Mouse (Mus musculus) neural tube, postnatal 0 days (tissue): ENCODE data around the gene Hist1h2ai. TPM values are rescaled to one million over a fixed set of nuclear protein-coding genes. Genes with fewer than 3 reads are reported as not detected.

ENCODE experiments used
- microRNA-seq: library from miRNA; unstranded; fragments of <30 nt; microRNA quantifications from one replicate; pipeline ENCODE4, GENCODE M21; 2016
- polyA plus RNA-seq: library from polyadenylated mRNA; unstranded; fragments of >200 nt; fragmentation: Nextera tagmentation; extraction: Ambion mirVana; gene quantifications from 2 replicates; pipeline ENCODE4 v1.2.1, GENCODE M21; 2015

Hist1h2ai gene
- polyA plus RNA-seq = 2.3 and 6.6 TPM in 2 replicates

DNA sequence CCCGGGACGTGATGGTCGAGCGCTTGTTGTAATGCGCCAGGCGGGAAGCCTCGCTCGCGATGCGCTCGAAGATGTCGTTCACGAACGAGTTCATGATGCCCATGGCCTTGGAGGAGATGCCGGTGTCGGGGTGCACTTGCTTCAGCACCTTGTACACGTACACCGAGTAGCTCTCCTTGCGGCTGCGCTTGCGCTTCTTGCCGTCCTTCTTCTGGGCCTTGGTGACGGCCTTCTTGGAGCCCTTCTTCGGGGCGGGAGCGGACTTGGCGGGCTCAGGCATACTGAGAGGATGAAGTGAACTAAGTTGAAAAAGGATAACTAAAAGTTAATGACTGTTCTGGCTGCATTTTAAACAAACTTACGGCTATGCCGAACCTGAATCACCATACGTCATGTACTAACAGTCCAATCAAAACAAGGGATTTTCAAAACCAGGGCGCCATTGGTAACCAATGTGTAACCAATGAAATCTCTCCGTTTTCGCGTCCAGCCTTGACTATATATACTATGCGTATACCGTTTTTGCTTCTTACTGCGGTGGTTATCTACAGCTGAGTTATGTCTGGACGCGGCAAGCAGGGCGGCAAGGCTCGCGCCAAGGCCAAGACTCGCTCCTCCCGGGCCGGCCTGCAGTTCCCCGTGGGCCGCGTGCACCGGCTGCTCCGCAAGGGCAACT, at the start of gene Hist1h2ai, which contains the start of gene Hist1h2bl:
Gene Hist1h2ai, plus strand, starts transcription at position 559 of the 676 bp plus-strand sequence.
Gene Hist1h2bl, minus strand, starts transcription at position 280 of the 676 bp plus-strand sequence.

DNA sequence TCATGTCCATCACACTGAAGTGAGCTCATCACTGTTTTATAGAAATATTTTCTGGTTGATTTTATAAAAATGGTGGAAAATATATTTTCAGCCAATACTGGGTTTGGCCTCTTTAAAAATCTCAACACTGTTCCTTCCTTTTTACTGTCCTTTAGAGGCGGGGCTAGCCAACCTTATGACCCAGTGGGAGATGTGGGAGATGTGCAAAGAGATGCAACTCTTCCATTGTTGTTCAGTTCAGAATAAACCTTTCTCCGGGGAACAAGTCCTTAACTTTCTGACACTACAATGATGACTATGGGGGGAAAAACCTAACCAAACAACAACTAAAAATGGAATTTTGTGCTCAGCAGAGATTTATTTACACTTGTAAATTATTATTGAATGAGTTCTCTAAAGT, 38.9 kb upstream of the Hist1h2ai start, which contains the start of gene Olfr1360:
Gene Olfr1360, minus strand, starts transcription at position 101 of the 400 bp plus-strand sequence.

DNA sequence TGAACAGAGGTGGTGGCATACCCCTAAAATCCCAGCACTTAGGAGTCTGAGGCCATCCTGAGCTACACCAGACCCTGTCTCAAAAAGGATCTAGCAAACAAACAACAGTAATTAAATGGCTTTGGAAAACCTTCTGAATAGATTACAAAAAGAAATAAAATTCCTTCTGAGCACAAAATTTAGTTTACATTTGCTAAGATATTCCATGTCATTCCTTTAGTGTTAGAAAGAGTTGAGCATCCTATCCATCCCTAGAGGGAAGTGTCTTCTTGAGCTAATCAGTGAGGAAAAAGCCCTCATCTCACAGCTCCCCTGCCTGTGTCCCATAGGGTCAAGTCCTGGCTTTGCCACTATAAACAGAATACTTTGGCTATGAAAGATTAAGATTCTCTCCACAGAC, 18.4 kb upstream of the Hist1h2ai start, which contains the start of gene Olfr1359:
Gene Olfr1359, plus strand, starts transcription at position 301 of the 400 bp plus-strand sequence.

DNA sequence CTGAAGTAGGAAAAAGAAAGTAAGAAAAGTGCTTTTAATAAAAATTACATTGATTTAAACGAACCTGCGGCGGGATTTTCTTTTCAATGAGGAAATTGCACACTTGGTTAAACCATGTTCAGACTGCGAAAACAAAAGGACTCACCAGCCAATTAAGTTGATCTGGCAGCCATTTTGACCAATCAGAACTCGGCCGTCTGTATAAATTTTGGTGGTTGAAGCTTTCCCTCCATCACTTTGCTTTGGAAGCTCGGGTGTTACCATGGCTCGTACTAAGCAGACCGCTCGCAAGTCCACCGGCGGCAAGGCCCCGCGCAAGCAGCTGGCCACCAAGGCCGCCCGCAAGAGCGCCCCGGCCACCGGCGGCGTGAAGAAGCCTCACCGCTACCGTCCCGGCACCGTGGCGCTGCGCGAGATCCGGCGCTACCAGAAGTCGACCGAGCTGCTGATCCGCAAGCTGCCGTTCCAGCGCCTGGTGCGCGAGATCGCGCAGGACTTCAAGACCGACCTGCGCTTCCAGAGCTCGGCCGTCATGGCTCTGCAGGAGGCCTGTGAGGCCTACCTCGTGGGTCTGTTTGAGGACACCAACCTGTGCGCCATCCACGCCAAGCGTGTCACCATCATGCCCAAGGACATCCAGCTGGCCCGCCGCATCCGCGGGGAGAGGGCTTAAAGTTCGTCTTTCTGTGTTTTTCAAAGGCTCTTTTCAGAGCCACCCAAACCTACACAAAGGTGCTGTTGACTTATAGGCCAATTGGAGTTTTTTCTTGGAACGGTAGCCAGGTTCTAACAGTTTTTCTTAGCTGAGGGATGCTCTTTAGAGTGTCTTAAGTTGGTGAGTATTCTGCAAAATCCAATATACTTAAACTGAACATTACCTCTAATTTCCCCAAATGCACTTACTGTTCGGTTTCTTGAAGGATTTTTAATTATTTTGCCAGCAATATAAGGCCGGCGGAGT, 1.5 kb downstream of the Hist1h2ai start, which contains the start of gene Hist1h3h:
Gene Hist1h3h, plus strand, starts transcription at position 263 of the 961 bp plus-strand sequence.

DNA sequence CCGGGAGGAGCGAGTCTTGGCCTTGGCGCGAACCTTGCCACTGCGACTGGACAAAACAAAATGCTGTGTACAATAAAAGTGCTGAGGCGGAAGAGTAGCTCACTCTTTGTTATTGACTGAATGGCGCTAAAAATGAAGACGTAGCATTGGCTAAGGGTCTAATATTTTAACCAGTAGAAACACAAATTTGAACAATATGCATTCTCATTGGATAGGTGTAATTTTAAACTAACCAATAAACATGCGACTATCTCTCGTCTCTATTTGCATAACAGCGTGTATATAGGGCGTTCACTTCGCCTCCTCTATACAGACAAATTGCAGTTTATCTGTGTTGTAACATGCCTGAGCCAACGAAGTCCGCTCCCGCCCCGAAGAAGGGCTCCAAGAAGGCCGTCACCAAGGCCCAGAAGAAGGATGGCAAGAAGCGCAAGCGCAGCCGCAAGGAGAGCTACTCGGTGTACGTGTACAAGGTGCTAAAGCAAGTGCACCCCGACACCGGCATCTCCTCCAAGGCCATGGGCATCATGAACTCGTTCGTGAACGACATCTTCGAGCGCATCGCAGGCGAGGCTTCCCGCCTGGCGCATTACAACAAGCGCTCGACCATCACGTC, 5.6 kb downstream of the Hist1h2ai start, which contains the start of gene Hist1h2bm:
Gene Hist1h2bm, plus strand, starts transcription at position 288 of the 616 bp plus-strand sequence.

DNA sequence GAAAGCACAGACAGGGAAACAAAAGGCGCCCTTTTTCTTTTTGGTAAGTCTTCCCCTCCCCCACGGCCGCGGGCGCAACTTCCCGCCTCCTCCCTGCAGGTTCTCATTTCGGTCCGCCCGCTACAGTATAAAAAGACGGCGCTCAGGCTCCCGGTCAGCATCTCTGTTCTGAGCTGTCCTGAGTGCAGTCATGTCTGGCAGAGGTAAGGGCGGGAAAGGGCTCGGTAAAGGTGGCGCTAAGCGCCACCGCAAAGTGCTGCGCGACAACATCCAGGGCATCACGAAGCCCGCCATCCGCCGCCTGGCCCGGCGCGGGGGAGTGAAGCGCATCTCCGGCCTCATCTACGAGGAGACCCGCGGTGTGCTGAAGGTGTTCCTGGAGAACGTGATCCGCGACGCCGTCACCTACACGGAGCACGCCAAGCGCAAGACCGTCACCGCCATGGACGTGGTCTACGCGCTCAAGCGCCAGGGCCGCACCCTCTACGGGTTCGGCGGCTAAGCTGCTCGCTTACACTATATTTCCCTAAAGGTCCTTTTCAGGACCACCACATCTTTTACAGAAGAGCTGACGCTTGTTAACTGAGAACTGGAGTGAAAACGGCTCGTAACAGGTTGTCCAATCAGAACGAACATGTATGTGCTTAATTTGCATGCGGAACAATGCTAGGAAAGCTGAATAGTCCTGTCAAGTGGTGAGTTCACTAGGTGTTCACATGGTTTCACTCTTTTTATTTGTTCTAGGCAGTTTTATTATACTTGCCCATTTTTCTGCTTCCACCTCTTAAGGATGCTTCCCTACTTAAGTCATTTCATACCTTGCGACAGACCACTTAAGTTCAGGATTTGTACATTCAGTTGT, 18.9 kb downstream of the Hist1h2ai start, which contains the start of gene Hist1h4j:
Gene Hist1h4j, plus strand, starts transcription at position 159 of the 862 bp plus-strand sequence.

DNA sequence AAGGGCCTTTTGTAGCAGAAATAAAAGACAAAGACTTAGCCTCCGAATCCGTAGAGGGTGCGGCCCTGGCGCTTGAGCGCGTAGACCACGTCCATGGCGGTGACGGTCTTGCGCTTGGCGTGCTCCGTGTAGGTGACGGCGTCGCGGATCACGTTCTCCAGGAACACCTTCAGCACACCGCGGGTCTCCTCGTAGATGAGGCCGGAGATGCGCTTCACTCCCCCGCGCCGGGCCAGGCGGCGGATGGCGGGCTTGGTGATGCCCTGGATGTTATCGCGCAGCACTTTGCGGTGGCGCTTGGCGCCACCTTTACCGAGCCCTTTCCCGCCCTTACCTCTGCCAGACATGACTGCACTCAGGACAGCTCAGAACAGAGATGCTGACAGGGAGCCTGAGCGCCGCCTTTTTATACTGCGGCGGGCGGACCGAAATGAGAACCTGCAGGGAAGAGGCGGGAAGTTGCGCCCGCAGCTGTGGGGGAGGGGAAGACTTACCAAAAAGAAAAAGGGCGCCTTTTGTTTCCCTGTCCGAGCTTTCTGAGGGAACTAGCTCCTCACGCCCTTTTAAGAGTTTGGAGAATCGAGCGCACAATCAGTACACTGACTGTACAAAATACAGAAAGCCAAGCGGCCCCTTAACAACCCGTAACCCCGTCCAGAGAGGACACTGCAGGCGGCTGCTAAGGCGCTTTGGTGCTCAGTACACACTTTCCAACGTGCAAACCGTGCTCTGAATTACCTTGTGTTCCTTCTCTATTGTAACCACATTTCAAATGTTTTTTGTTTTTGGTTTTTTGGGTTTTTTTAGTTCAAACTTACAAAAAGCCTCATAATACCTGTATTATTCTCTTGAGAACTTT, 34.2 kb downstream of the Hist1h2ai start, which contains the start of gene Hist1h4k:
Gene Hist1h4k, minus strand, starts transcription at position 347 of the 859 bp plus-strand sequence.

DNA sequence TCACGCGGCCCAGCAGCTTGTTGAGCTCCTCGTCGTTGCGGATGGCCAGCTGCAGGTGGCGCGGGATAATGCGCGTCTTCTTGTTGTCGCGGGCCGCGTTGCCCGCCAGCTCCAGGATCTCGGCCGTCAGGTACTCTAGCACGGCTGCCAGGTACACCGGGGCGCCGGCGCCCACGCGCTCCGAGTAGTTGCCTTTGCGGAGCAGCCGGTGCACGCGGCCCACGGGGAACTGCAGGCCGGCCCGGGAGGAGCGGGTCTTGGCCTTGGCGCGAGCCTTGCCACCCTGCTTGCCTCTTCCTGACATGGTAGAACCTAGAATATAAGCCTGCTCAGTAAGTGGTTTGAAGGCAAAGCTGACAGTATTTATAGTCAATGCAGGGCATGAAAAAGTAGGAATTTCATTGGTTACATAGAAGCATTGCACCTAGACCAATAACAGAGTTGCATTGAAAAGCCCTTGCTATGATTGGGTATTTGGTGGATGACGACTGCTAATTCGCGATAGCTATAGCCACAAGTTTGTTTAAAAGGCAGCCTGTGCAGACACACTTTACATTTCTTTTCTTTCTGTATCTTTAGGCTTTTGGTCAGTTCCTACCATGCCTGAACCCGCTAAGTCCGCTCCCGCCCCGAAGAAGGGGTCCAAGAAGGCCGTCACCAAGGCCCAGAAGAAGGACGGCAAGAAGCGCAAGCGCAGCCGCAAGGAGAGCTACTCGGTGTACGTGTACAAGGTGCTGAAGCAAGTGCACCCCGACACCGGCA, 37.5 kb downstream of the Hist1h2ai start, which contains the start of the genes Hist1h2ak and Hist1h2bn:
Gene Hist1h2ak, minus strand, starts transcription at position 304 of the 762 bp plus-strand sequence.
Gene Hist1h2bn, plus strand, starts transcription at position 600 of the 762 bp plus-strand sequence.

Small RNA genes within 50 kb of the gene (microRNA-seq; reads per million reads assigned to microRNA genes)
- gene Gm44357 = not detected
- not detected for gene Gm44367
- gene Gm44454 = not detected

Other genes with a start within 250 kb of the Hist1h2ai start
- gene Nkapl, start 247.9 kb upstream of the Hist1h2ai start, polyA plus RNA-seq = 3.3 and 4.2 TPM in 2 replicates
- gene Zkscan4, start 237.5 kb upstream of the Hist1h2ai start, polyA plus RNA-seq = 7.6 and 9.4 TPM in 2 replicates
- gene Gm10065, start 237.0 kb upstream of the Hist1h2ai start, polyA plus RNA-seq = not detected in 2 replicates
- gene AK157302, start 221.2 kb upstream of the Hist1h2ai start, polyA plus RNA-seq = 0.37 and 0.65 TPM in 2 replicates
- gene Gm11273, start 215.0 kb upstream of the Hist1h2ai start, polyA plus RNA-seq = 9.1 and 11.5 TPM in 2 replicates
- 3.5 and 4.0 TPM in 2 replicates for gene Zkscan8, start 185.3 kb upstream of the Hist1h2ai start, polyA plus RNA-seq
- 0.14 and 0.17 TPM in 2 replicates for gene Olfr1366, start 173.6 kb upstream of the Hist1h2ai start, polyA plus RNA-seq
- gene Olfr1535, start 156.5 kb upstream of the Hist1h2ai start, polyA plus RNA-seq = 0.09 and 0.11 TPM in 2 replicates
- gene Olfr1364, start 134.7 kb upstream of the Hist1h2ai start, polyA plus RNA-seq = not detected in 2 replicates
- gene Olfr1362, start 102.4 kb upstream of the Hist1h2ai start, polyA plus RNA-seq = not detected in 2 replicates
- gene Olfr11, start 73.9 kb upstream of the Hist1h2ai start, polyA plus RNA-seq = not detected in 2 replicates
- gene Olfr1361, start 53.0 kb upstream of the Hist1h2ai start, polyA plus RNA-seq = not detected in 2 replicates
- not detected in 2 replicates for gene Olfr1360, start 39.0 kb upstream of the Hist1h2ai start, polyA plus RNA-seq
- not detected in 2 replicates for gene Olfr1359, start 18.3 kb upstream of the Hist1h2ai start, polyA plus RNA-seq
- not detected in 2 replicates for gene Hist1h2bl, start 279 bp upstream of the Hist1h2ai start, polyA plus RNA-seq
- gene Hist1h3h, start 1.2 kb downstream of the Hist1h2ai start, polyA plus RNA-seq = 0.86 TPM in 1 of 2 replicates, not detected in the other
- 0.49 TPM in 1 of 2 replicates, not detected in the other for gene Hist1h2bm, start 5.6 kb downstream of the Hist1h2ai start, polyA plus RNA-seq
- gene Hist1h4j, start 18.6 kb downstream of the Hist1h2ai start, polyA plus RNA-seq = 0.21 TPM in 1 of 2 replicates, not detected in the other
- gene Hist1h4k, start 34.1 kb downstream of the Hist1h2ai start, polyA plus RNA-seq = 1.3 and 1.8 TPM in 2 replicates
- gene Hist1h2ak, start 37.4 kb downstream of the Hist1h2ai start, polyA plus RNA-seq = 3.2 and 4.2 TPM in 2 replicates
- 0.58 TPM in 1 of 2 replicates, not detected in the other for gene Hist1h2bn, start 37.7 kb downstream of the Hist1h2ai start, polyA plus RNA-seq
- 2.4 and 2.9 TPM in 2 replicates for gene Hist1h1b, start 64.2 kb downstream of the Hist1h2ai start, polyA plus RNA-seq
- gene Hist1h3i, start 66.9 kb downstream of the Hist1h2ai start, polyA plus RNA-seq = 12.2 and 12.5 TPM in 2 replicates
- 2.3 and 3.8 TPM in 2 replicates for gene Hist1h2an, start 70.8 kb downstream of the Hist1h2ai start, polyA plus RNA-seq
- 0.71 TPM in 1 of 2 replicates, not detected in the other for gene Hist1h2bp, start 71.0 kb downstream of the Hist1h2ai start, polyA plus RNA-seq
- 1.8 and 3.8 TPM in 2 replicates for gene Hist1h2bq, start 93.8 kb downstream of the Hist1h2ai start, polyA plus RNA-seq
- gene Hist1h2ao, start 94.0 kb downstream of the Hist1h2ai start, polyA plus RNA-seq = not detected in 2 replicates
- not detected in 2 replicates for gene Hist1h4m, start 95.3 kb downstream of the Hist1h2ai start, polyA plus RNA-seq
- gene Hist1h4n, start 115.8 kb downstream of the Hist1h2ai start, polyA plus RNA-seq = 2.5 and 3.3 TPM in 2 replicates
- 265 and 280 TPM in 2 replicates for gene Hist1h2ap, start 117.1 kb downstream of the Hist1h2ai start, polyA plus RNA-seq
- 1.7 and 4.2 TPM in 2 replicates for gene Hist1h2br, start 117.3 kb downstream of the Hist1h2ai start, polyA plus RNA-seq
- 5.3 and 6.1 TPM in 2 replicates for gene Zfp184, start 228.7 kb downstream of the Hist1h2ai start, polyA plus RNA-seq